Mouse (Mus musculus): ENCODE measurements around the gene Icam1. TPM values are rescaled to one million over a fixed set of nuclear protein-coding genes. Genes with fewer than 3 reads are reported as not detected.
"Not testable (repeated sequence)": the region's sequence is repeated elsewhere in the genome, so short reads cannot be mapped to it uniquely, and the experiment has no call there.

Gene Icam1
- polyA plus RNA-seq, 1 experiment from 2014 or later, result 5.8 TPM

DNA sequence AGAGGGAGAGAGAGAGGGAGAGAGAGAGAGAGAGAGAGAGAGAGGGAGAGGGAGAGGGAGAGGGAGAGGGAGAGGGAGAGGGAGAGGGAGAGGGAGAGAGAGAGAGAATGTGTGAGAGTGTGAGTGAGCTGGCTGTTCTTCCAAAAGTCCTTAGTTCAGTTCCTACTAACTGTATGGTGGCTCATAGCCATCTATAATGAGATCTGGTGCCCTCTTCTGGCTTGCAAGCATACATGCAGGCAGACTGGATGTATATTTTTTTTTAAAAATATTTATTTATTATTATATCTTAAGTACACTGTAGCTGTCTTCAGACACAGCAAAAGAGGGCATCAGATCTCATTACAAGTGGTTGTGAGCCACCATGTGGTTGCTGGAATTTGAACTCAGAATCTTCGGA, 17.4 kb upstream of the Icam1 start:
- not testable (repeated sequence) for DNase-seq (ENCODE audit: low spot score); H3K27ac ChIP-seq; H3K9me3 ChIP-seq; H3K27me3 ChIP-seq (ENCODE audit: insufficient read depth, poor library complexity, severe bottlenecking); H3K36me3 ChIP-seq; H3K4me1 ChIP-seq (replicated peaks); H3K4me3 ChIP-seq
- 84% methylated on average over 1 of the region's 1 CpGs for WGBS

DNA sequence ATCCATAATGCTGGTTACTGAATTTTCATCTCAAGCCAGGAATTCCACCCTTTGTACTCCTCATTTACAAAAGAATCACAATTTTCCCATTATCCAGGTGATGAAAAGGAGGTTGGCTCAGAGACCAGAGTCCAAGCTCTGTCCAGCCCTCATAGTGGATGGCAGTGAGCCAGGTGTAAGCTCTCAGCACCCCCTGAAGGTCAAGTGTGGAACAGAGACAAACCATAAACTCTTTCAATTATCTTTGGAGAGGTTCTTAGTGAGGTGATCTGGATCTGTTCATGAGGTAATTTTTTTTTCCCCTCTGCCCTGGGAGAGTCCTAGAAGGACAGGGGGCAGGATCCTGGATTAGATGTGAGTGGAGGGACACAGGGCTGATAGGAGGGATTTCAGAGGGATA, 15.0 kb upstream of the Icam1 start:
- Histone ChIP-seq H3K9me3 (no peaks in the 10 kb centered on the region), H3K36me3 (peaks cover 13% of the 10 kb centered on the region), H3K4me3 (no peak overlapping the region), H3K27ac (no peak overlapping the region), H3K4me1 (replicated peaks) (peaks cover 11% of the 10 kb centered on the region), H3K27me3 (ENCODE audit: insufficient read depth, poor library complexity, severe bottlenecking) (no peaks in the 10 kb centered on the region)
- DNase-seq (ENCODE audit: low spot score), result no peak

DNA sequence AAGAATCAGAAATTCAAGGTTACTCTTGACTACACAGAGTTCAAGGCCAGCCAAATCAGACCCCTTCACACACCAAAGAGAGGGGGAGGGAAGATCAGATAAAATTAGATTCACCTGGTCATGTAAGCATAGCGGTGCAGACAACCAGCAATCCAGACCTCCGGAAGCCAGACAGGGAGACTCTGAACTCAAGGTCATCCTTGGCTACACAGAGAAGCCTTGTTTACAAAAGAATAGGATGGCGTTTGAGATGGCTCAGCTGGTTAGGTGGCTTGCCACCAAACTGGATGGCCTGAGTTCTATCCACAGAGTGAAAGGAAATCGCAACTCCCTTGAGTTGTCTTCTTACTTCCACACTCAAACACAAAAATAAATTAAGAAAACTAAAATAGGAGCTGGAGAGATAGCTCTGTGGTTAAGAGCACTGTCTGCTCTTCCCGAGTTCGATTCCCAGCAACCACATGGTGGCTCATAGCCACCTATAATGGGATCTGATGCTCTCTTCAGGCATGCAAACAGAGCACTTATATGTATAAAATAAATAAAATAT, 14.1 kb upstream of the Icam1 start:
- Histone ChIP-seq H3K27ac (no peak overlapping the region), H3K9me3 (no peaks in the 10 kb centered on the region), H3K27me3 (ENCODE audit: insufficient read depth, poor library complexity, severe bottlenecking) (no peaks in the 10 kb centered on the region), H3K4me3 (no peak overlapping the region), H3K4me1 (replicated peaks) (peaks cover 11% of the 10 kb centered on the region), H3K36me3 (peaks cover 21% of the 10 kb centered on the region)
- WGBS, result 74% methylated on average over 6 of the region's 6 CpGs
- no peak for DNase-seq (ENCODE audit: low spot score)

DNA sequence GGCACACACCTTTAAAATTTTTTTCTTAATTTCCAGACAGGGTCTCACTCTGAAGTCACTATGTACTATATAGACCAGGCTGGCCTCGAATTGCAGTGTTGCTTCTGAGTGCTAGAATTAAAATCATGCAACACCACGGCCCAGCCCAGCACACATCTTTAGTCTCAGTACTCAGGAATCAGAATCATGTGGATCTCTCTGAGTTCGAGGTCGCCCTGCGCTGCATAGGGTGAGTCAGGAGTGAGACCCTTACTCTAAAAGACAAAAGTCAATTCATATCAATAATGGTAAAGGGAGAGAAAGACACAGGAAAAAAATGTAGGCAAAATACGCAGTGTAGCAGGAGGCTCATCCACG, 13.5 kb upstream of the Icam1 start:
- H3K36me3 ChIP-seq, result peaks cover 27% of the 10 kb centered on the region

DNA sequence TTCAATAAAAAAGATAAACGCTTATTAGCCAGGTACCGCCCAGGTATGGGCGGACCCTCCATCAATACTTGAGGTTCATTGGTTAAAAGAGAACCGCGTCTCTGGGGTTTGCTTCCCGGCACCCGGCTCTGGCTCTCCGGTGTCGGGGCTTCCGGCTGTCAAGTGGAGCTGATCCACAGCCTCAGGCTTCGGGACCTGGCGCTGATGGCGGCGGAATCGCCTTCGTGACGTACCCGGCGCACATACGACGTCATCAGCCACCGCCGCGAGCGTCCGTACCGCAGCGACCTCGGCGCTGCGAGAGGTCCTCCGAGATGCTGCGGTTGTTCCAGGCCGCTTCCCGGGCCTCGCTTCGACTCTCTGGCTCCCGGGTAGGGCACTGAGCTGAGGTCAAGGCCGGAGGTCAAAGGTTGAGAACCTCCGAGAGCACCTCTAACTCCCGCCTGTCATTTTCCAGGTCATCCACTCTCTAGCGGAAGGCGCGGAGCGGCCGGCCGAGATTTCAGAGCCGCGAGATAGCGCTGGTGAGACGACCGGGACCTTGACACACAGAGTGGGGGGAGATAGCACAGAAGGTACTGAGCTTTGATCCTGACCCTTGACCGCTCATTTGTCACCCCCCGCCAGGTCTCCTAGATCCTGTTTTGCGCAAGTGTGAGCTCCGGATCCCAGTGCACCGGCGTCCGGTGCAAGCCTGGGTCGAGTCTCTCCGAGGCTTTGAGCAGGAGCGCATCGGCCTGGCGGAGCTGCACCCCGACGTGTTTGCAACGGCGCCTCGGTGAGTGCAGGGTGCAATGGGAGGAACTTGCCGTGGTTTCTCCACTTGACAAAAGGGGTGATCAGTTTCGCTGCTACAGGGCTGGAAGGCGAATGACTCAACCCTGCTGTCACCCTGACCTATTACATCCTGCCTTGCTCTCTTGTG, 12.9 kb upstream of the Icam1 start, which contains the start of gene Mrpl4:
Mrpl4 (plus strand) TSS at position 112 of the 925 bp plus-strand sequence.
- H3K36me3 ChIP-seq, result peaks cover 33% of the 10 kb centered on the region
- DNase-seq (ENCODE audit: low spot score), result peak; percentile 93
- no peaks in the 10 kb centered on the region for H3K27me3 ChIP-seq (ENCODE audit: insufficient read depth, poor library complexity, severe bottlenecking)
- under 1% methylated on average over 72 of the region's 72 CpGs for WGBS
- no peaks in the 10 kb centered on the region for H3K9me3 ChIP-seq
- H3K4me3 ChIP-seq, result peak within 1 kb of the TSS; percentile 68
- peak within 1 kb of the TSS; percentile 85 for H3K27ac ChIP-seq
- peaks cover 11% of the 10 kb centered on the region for H3K4me1 ChIP-seq (replicated peaks)

More for the DNA sequence above, 13.5 kb upstream of the Icam1 start:
- WGBS, result 15% methylated on average over 7 of the region's 7 CpGs
- Histone ChIP-seq H3K27ac (peak overlapping the region; percentile 85), H3K4me1 (replicated peaks) (peaks cover 11% of the 10 kb centered on the region), H3K9me3 (no peaks in the 10 kb centered on the region), H3K4me3 (peak overlapping the region; percentile 68), H3K27me3 (ENCODE audit: insufficient read depth, poor library complexity, severe bottlenecking) (no peaks in the 10 kb centered on the region)
- DNase-seq (ENCODE audit: low spot score), result no peak

DNA sequence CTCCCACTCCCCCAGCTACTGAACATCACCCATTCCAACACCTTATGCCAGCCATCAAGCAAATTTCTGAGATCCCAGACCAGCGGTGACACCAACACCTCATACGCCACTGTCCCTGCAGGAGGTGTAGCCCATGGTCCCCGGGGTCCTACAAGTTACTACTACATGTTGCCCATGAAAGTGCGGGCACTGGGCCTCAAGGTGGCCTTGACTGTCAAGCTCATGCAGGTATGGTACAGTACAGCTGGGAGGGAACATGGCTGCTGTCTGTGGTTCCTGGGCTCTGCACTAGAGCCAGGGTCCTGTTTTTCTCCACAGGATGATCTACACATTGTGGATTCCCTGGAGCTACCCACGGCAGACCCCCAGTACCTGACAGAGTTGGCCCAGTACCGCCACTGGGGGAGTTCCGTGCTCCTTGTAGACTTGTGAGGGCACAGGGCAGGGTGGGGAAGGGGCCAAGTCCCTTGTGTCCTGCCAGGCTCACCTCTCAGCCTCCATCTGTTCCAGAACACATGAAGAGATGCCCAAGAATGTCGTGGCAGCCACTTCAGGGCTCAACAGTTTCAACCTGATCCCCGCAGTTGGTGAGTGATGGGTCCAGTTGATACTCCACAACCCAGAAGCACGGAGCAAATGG, 8.4 kb upstream of the Icam1 start:
- H3K27ac ChIP-seq, result no peak overlapping the region
- peaks cover 7% of the 10 kb centered on the region for H3K4me1 ChIP-seq (replicated peaks)
- H3K27me3 ChIP-seq (ENCODE audit: insufficient read depth, poor library complexity, severe bottlenecking), result peaks cover 8% of the 10 kb centered on the region
- WGBS, result 93% methylated on average over 10 of the region's 10 CpGs
- peaks cover 47% of the 10 kb centered on the region for H3K36me3 ChIP-seq
- no peak overlapping the region for H3K4me3 ChIP-seq
- no peaks in the 10 kb centered on the region for H3K9me3 ChIP-seq
- DNase-seq (ENCODE audit: low spot score), result no peak

DNA sequence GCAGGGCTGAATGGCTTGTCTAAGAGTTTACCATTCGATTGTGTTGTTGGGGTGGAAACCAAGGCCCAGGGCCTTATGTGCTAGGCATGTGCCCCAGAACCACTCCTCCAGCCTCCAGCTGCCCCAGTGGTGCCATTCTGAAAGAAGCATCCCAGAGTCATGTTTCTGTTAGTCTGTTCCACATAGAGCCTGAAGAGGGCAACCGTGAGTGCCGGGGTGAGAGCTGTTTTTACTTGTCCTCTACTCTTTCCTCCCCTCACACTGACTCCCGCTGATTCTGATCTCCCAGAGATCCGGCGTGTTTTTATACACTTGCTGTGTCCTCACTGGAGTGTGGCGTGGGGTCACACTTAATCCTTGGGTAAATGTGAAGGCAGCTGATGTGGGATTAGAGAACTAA, 7.8 kb upstream of the Icam1 start:
- no peak overlapping the region for H3K27ac ChIP-seq
- no peaks in the 10 kb centered on the region for H3K9me3 ChIP-seq
- whole genome bisulfite sequencing, result 86% methylated on average over 7 of the region's 7 CpGs
- no peak overlapping the region for H3K4me3 ChIP-seq
- no peak for DNase-seq (ENCODE audit: low spot score)
- peaks cover 12% of the 10 kb centered on the region for H3K27me3 ChIP-seq (ENCODE audit: insufficient read depth, poor library complexity, severe bottlenecking)
- H3K4me1 ChIP-seq (replicated peaks), result peaks cover 7% of the 10 kb centered on the region
- H3K36me3 ChIP-seq, result peaks cover 47% of the 10 kb centered on the region

DNA sequence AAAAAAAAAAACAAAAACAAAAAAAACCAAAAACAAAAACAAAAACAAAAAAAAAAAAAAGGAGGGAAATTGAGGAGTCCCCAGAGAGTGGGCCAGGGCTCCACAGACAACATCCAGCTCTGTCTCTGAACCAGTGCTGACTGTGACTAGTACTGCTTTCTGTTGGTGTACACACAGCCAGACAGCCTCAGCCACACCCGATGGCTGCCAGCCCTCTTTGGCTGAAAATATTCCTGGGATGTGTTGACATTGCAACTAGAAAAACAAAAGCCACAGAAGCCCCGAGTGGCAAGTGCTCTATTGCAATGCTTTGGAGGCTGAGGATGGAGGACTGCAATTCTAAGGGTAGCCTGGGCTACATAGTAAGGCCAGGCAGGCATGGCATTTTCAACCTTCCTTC, 5.4 kb upstream of the Icam1 start:
- H3K4me3 ChIP-seq, result no peak overlapping the region
- 56% methylated on average over 2 of the region's 2 CpGs for WGBS
- DNase-seq (ENCODE audit: low spot score), result no peak

DNA sequence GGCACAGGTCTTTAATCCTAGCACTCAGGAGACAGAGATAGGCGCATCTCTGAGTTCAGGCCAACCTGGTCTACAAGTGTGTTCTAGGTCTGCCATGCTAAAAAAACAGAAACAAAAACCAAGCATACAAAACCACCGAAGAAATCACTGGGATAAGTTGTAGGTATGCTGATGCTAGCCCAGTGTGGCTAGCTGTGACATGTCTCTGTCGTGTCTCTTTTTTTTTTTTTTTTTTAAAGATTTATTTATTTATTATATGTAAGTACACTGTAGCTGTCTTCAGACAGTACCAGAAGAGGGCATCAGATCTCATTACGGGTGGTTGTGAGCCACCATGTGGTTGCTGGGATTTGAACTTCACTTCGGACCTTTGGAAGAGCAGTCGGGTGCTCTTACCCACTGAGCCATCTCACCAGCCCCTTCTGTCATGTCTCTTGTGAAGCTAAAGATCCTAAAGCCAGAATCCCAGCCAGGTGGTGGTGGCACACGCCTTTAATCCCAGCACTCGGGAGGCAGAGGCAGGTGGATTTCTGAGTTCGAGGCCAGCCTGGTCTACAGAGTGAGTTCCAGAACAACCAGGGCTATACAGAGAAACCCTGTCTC, 4.7 kb upstream of the Icam1 start:
- H3K27ac ChIP-seq; H3K4me3 ChIP-seq; H3K9me3 ChIP-seq; DNase-seq (ENCODE audit: low spot score): not testable (repeated sequence)
- Histone ChIP-seq H3K4me1 (replicated peaks) (peaks cover 14% of the 10 kb centered on the region), H3K36me3 (peaks cover 32% of the 10 kb centered on the region), H3K27me3 (ENCODE audit: insufficient read depth, poor library complexity, severe bottlenecking) (peaks cover 42% of the 10 kb centered on the region)
- WGBS, result 71% methylated on average over 9 of the region's 9 CpGs

More for the DNA sequence above, 5.4 kb upstream of the Icam1 start:
- Histone ChIP-seq H3K4me1 (replicated peaks) (peaks cover 7% of the 10 kb centered on the region), H3K9me3 (no peaks in the 10 kb centered on the region), H3K27ac (no peak overlapping the region), H3K27me3 (ENCODE audit: insufficient read depth, poor library complexity, severe bottlenecking) (peaks cover 35% of the 10 kb centered on the region), H3K36me3 (peaks cover 38% of the 10 kb centered on the region)

DNA sequence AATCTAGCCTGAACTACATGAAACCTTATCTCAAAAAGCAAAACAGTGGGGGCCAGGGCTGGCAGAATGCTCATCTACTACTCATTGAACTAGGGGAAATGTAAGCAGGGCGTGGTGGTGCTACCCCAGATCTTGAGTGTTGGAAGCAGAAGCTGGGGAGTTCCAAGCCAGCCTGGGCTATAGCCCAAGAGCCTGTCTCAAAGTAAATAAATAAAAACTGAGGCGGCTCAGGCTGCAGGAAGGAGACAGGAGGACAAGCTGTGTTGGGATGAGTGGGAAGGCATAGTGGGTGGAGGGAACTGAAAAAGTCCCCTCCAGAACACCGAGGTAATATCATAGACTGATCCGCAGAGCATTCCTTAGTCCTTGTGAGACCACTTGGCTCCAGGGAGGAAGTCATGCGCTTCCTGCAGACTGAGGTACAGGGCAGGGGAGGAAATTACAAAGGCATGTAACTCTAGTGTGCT, 3.9 kb upstream of the Icam1 start:
- no peak for DNase-seq (ENCODE audit: low spot score)
- no peak overlapping the region for H3K4me3 ChIP-seq
- peaks cover 15% of the 10 kb centered on the region for H3K4me1 ChIP-seq (replicated peaks)
- no peak overlapping the region for H3K27ac ChIP-seq
- peaks cover 24% of the 10 kb centered on the region for H3K36me3 ChIP-seq
- H3K9me3 ChIP-seq, result no peaks in the 10 kb centered on the region
- peaks cover 50% of the 10 kb centered on the region for H3K27me3 ChIP-seq (ENCODE audit: insufficient read depth, poor library complexity, severe bottlenecking)
- 67% methylated on average over 5 of the region's 5 CpGs for WGBS

DNA sequence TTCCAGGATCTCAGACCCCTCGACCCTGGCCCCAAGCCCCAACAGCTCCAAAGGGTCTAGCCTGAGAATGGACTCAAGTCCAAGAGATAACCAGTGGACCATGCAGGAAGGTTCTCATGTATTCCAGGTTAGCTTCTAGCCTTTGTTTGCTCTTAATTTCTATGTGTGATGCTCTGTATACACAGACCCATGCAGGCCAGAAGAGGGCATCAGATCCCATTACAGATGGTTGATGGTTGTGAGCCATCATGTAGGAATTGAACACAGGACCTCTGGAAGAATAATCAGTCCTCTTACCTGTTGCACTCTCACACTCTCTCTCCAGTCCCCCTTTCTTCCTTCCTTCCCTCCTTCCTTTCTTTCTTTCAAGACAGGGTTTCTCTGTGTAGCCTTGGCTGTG, 3.4 kb upstream of the Icam1 start:
- 50% methylated on average over 1 of the region's 1 CpGs for WGBS
- Histone ChIP-seq H3K27ac (no peak overlapping the region), H3K4me1 (replicated peaks) (peaks cover 15% of the 10 kb centered on the region), H3K9me3 (no peaks in the 10 kb centered on the region), H3K27me3 (ENCODE audit: insufficient read depth, poor library complexity, severe bottlenecking) (peaks cover 55% of the 10 kb centered on the region), H3K36me3 (peaks cover 19% of the 10 kb centered on the region), H3K4me3 (no peak overlapping the region)
- no peak for DNase-seq (ENCODE audit: low spot score)

DNA sequence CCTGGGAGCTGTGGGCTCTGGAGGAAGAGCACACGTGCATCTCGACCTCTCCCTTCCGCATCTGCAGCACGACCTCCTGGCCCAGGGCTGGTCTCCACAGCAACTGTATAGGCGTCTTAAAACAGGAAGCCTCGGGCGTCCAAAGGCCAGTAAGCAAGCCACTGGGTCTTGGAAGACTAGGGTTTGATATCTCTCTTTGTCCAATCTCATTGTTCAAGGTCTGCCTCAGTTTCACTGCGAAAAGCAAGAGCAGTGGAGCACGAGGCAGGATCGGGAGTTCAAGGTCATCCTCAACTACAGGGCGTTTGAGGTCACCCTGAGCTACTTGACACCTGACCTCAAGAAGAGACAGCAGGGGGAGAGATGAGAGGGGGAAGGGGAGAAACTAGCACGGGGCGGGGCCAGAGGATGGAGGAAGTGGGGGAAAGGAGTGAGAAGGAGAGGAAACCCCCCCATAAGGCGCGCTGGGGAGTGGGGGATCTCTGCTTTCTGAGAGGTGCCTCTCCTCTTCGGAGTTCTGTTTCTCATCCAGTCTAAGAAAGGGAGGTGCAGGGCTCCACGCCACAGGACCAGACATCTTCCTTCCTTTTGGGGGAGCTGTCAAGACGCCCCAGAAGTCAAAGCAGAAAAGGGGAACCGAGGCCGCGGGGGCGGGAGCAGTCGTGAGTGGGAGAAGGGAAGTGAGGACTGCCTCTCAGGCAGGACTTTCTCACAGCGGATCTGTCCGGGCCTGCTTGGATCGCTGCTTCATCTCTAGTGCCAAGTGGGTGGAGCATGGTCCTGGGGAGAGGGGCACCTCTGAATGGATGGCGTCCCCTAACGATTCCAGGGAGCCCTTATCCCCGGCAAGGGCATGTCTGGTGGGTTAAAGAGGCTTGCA, 854 bp upstream of the Icam1 start:
- peak overlapping the region; percentile 40; the same call in 1 of the 2 replicates for H3K27ac ChIP-seq
- peaks cover 15% of the 10 kb centered on the region for H3K4me1 ChIP-seq (replicated peaks)
- no peaks in the 10 kb centered on the region for H3K36me3 ChIP-seq
- peak; percentile 28 for DNase-seq (ENCODE audit: low spot score)
- H3K4me3 ChIP-seq, result peak overlapping the region; percentile 43
- H3K27me3 ChIP-seq (ENCODE audit: insufficient read depth, poor library complexity, severe bottlenecking), result peaks cover 74% of the 10 kb centered on the region
- H3K9me3 ChIP-seq, result no peaks in the 10 kb centered on the region
- 2% methylated on average over 29 of the region's 29 CpGs for WGBS
